Mouse (Mus musculus) 416B (cell line): ENCODE results near the gene AW011738.

ENCODE experiments used
- DNase-seq: peaks from one replicate; pipeline ENCODE4 v3.0.0; 2011; ENCODE audit warnings: low read depth

AW011738 gene

DNA sequence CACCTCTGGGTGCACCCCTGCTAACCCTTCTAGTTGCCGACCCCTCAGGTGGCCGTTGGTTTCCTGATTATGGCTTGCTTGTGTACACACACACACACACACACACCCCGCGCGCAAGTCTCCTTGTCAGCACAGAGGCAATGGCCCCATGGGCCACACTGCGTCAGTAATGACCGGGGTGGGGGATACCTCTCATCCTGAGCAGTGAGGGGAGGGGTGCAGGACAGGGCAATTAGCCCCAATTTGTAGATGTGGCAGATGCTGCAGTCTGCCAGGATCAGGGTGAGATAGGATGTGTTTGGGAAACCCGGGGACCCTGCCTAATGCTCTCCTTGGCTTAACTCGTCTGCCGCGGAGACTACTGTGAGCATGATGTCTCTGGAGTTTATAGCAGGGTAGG is 46.5 kb downstream of the AW011738 start:
- DNase-seq: no peak

DNA sequence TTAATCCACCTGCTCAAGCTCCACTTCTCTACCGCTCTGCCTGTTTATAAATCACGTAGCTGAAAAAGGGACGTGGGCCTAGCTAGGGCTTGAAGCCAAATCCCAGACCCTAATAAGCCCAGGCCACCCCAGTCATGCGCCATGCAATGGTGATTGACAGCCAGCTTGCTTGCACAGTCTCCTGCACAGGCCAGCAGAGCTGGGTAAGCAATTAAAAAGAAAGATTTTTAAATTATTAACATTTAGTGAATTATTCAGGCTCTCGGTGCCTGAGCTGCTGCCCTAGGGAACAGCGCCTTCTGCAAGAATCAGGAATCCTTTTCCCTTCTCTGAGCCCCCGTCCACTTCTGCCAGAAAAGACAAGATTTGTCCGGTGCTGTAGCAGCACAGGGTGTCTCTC is 48.0 kb downstream of the AW011738 start:
- no peak for DNase-seq

DNA sequence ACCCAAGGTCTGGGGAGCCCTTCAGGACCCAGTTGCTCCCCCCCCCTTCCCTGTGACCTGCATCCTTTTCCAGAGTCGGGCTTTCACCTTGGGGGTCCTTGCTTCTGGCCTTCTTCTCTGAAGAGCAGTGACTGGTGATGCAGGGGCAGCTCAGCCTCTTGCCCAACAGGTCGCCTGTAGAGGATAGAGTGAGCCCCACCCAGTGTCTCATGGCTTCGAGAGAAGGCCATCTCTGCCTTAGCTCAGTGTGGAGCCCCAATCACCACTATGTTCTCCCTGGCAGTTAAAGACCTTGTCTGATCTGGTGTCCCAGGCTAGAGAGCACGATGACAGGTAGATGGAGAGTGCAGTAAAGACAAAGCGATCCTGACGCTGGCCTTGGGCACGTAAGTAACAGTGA is 49.0 kb downstream of the AW011738 start:
- no peak for DNase-seq

DNA sequence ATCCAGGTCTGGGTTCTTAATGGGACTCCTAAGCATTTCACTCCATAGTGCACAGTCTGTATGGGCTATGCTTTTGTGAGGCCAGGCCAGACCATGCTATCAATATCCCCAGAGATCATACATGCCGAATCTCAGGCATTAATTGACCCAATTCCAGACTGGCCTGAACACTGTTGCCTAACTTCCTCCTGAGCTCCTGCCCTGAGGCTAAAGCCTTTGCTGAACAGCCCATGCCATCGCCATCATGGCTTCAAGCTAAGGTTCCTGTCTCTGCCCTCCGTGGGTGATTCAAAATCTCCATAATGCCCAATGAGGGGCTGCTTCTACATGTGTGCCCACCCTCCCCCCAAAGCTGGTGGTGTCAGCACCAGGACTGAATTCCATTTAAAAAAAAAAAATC is 49.5 kb downstream of the AW011738 start:
- DNase-seq: no peak

DNA sequence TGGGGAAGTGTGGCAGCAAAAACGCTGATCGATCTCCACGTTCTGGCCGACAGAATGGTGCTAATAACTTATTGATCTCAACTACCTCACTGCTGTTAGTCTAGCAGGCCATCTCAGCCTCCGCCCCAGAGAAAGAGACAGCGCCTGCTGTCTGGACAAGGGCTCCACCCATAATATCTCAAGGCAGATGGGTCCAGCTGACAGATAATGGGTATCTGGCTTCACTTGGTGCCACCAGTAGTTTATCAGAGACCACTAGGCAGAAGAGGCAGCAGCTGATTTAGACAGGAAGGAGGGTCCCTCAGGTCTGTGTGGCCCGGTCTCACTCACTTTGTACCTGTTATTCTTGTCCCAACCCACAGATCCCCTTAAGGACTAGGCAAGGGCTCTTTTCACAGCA is 49.9 kb downstream of the AW011738 start:
- DNase-seq: no peak

DNA sequence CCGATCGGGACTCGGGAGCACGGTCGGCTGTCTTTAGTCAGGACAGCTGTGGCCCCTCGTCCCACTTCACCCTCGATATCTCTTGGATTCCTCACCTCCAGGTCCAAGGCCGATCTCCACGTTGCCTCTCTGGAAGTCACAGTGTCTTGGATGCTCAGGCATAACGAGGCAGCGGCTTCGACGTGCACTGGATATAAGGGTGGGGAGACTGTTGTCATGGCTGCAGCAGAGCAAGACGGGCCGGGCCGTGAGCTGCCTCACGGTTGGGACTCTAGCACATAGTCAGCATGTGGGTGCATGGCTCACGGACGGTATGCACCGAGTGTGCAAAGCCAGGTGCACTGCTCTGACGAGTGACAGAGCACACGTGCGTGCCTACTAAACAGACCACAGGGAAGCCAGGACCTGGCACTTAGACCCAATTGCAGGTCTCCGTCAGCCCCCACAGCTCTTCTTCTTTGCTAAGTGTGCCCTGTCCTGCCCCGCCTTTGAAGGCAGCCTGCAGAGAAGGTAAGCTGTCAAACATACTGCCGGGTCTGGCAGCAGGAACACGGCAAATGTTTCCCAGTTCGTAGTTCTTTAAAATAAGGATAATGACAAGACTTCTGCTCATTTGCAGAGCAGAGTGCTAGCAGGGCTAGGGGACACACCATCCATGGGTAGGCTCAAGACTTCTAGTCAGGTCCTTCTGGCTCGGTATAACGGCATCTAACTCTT is 51.4 kb downstream of the AW011738 start:
- DNase-seq: no peak
